Mouse (Mus musculus) left cerebral cortex, postnatal 4 days (tissue): ENCODE results near the gene Trub1. TPM values are rescaled to one million over a fixed set of nuclear protein-coding genes. Genes with fewer than 3 reads are reported as not detected.

ENCODE experiments used
- DNase-seq: peaks from one replicate; pipeline ENCODE4 v3.0.0-alpha.2; 2022
- intact Hi-C: fragments of 180-260 bp; cut with DNase I; formaldehyde crosslinking; loops from one replicate; pipeline ENCODE4 v1.15.1; 2025
- total RNA-seq, 2 experiments: library from RNA; stranded (reverse); gene quantifications; 2 replicates each; pipeline ENCODE4 v1.2.3; 2021

The Trub1 gene
- total RNA-seq, 2 experiments from 2014 or later, result 19.7 to 20.6 TPM

- intact Hi-C loops, result no loop called here
- DNase-seq, result no peak
Measured at GRCm38 (mm10) chr19:57439296-57439695, 13.4 kb upstream of the Trub1 start.

- DNase-seq, result no peak
- intact Hi-C loops, result no loop called here
Measured at GRCm38 (mm10) chr19:57441501-57441900, 11.2 kb upstream of the Trub1 start.

GRCm38 (mm10) chr19:57442936-57443657, 9.6 kb upstream of the Trub1 start:
- intact Hi-C loops, result no loop called here
- DNase-seq, result no peak

- DNase-seq, result peak; percentile 51
- intact Hi-C loops, result no loop called here
Measured at GRCm38 (mm10) chr19:57445049-57445448, 7.7 kb upstream of the Trub1 start.

GRCm38 (mm10) chr19:57450849-57451248, 1.9 kb upstream of the Trub1 start:
- intact Hi-C loops, result no loop called here
- DNase-seq, result no peak

- DNase-seq, result no peak
- intact Hi-C loops, result no loop called here
Measured at GRCm38 (mm10) chr19:57451762-57452161, 950 bp upstream of the Trub1 start.

- intact Hi-C loops, result no loop called here
- no peak for DNase-seq
Measured at GRCm38 (mm10) chr19:57453218-57453600, 497 bp downstream of the Trub1 start.

- no peak for DNase-seq
- intact Hi-C loops, result no loop called here
Measured at GRCm38 (mm10) chr19:57455286-57455960, 2.7 kb downstream of the Trub1 start.

- intact Hi-C loops, result no loop called here
- DNase-seq, result peak; percentile 41
Measured at GRCm38 (mm10) chr19:57457075-57457474, 4.4 kb downstream of the Trub1 start.

GRCm38 (mm10) chr19:57463741-57464140, 11.0 kb downstream of the Trub1 start:
- intact Hi-C loops, result no loop called here
- DNase-seq, result no peak

GRCm38 (mm10) chr19:57465742-57466141, 13.0 kb downstream of the Trub1 start:
- no peak for DNase-seq
- intact Hi-C loops, result no loop called here

GRCm38 (mm10) chr19:57471033-57471432, 18.3 kb downstream of the Trub1 start:
- DNase-seq, result no peak
- intact Hi-C loops, result no loop called here

- intact Hi-C loops, result no loop called here
- no peak for DNase-seq
Measured at GRCm38 (mm10) chr19:57472169-57472568, 19.5 kb downstream of the Trub1 start.

GRCm38 (mm10) chr19:57473301-57473700, 20.6 kb downstream of the Trub1 start:
- intact Hi-C loops, result no loop called here
- no peak for DNase-seq

- DNase-seq, result no peak
- intact Hi-C loops, result no loop called here
Measured at GRCm38 (mm10) chr19:57475298-57475697, 22.6 kb downstream of the Trub1 start.

- no peak for DNase-seq
- intact Hi-C loops, result no loop called here
Measured at GRCm38 (mm10) chr19:57477310-57477709, 24.6 kb downstream of the Trub1 start.

GRCm38 (mm10) chr19:57478056-57478455, 25.3 kb downstream of the Trub1 start:
- intact Hi-C loops, result no loop called here
- DNase-seq, result no peak

- intact Hi-C loops, result no loop called here
- DNase-seq, result no peak
Measured at GRCm38 (mm10) chr19:57479886-57480655, 27.4 kb downstream of the Trub1 start.

GRCm38 (mm10) chr19:57481743-57482259, 29.1 kb downstream of the Trub1 start:
- DNase-seq, result no peak

GRCm38 (mm10) chr19:57482815-57483214, 30.1 kb downstream of the Trub1 start:
- intact Hi-C loops, result no loop called here
- DNase-seq, result peak; percentile 74

More at GRCm38 (mm10) chr19:57481743-57482259, 29.1 kb downstream of the Trub1 start:
- intact Hi-C loops, result no loop called here

GRCm38 (mm10) chr19:57487051-57487658, 34.4 kb downstream of the Trub1 start:
- no peak for DNase-seq
- intact Hi-C loops, result loop anchor here (5.0 kb wide), 1 partner anchor 125 kb away; the partner anchor contains the start of gene Atrnl1
